Mouse (Mus musculus) inflammation-experienced regulatory T-cells, adult 6 months (primary cell): ENCODE measurements at regions not wholly inside any gene's neighbourhood (a gene's known extent, or its start where the extent isn't known, plus 50 kb on each side); places are given as distances from the start of the nearest gene placed in this dataset.
A peak's percentile ranks its signal among the peaks of the same experiment; 100 is the strongest.

Experiments
- ATAC-seq: one replicate; pipeline ENCODE4 v1.8.0; 2017

- no peak for ATAC-seq
These were observed 128.4 kb downstream of the Rpap3 start for GRCm38 (mm10) chr15:97577196-97577595.

DNA sequence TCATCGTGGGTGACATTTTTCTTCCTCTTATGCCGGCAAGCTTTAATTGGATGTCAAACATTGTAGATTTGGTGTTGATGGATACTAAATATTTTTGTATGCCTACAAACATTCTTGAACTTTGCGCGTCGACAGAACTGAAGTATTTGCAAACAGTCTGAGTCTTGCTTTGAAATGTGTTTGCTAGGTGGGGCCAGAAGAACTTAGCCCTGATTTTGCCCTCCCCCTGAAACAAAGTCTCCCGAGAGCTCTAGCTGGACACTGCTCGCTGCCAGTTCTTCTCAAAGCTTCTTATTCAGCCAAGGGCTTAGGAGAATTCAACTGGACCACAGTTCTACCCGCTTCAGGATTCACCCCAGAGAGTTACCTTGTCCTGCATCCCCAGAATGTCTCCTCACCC, 133.0 kb downstream of the Rpap3 start:
- ATAC-seq: no peak

DNA sequence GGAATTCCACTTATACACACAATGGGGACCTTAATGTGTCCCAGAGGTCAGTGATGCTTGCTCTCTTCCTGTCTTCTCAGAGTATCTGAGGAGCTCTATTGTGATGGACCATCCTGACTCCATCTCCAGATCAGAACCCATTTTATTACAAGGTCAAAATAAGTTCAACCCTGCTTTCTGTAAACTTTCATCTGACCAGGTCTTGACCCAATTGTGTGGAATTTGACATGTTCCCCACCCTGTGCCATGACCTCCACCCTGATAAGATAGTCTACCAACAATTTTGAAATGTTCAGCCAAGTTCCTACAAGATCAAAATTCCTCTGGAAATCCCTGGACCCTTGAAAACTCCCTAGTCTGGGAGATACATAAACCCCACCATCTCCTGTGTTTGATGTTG, 133.7 kb downstream of the Rpap3 start:
- no peak for ATAC-seq

DNA sequence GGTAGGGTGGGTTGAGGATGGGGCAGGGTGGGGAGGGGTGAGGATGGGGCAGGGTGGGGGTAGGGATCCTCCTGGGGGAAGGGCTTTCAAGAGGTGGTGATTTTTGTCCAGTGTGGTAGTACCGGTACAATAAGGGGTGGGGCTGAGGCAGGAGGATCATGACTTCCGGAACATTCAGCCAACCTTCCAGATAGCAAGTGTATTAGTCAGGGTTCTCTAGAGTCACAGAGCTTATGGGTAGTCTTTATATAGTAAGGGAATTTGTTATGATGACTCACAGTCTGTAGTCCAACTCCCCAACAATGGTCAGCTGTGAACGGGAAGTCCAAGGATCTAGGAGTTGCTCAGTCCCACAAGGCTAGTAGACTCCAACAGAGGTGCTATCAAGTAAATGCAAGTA, 145.5 kb downstream of the Rpap3 start:
- ATAC-seq: no peak

GRCm38 (mm10) chr15:97558725-97559124, 146.9 kb downstream of the Rpap3 start:
- no peak for ATAC-seq

GRCm38 (mm10) chr15:97548354-97548753, 157.3 kb downstream of the Rpap3 start:
- ATAC-seq: no peak

DNA sequence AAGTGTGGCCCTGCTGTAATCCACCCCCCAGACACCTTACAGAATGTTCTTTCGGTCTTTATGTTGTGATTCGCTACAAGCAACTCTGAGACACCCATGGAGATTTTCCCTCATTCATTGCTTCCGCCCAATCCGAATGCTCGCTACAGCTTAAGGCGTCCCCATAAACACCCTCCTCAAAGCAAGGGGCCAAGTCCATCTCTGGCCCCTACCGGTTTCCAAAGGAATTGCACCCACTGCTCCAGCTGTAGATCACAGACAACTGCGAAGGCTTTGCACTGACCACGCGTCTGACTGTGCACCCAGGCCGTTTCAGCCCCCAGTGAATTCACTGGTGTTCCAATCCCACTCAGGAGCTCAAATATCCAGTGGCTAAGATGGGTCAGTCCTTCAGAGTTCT, 160.6 kb downstream of the Rpap3 start:
- ATAC-seq: no peak

DNA sequence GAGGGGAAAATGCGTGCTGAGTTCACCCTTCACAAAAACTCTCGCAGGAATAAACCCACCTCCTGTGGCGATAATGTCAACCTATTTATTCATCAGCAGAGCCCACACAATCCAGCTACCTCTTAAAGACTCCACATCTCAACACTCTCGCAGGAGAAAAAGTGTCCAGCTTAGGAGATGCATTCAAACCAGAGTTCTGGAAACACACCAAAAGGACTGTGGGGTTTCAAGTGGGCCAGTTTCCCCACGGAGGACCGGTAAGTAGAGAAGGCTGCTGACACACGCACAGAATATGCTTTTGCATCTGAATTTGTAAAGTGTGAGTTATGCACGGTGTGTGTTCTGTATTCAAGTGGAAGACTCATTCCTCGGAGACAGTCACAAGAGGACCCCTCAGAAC, 164.0 kb downstream of the Rpap3 start:
- no peak for ATAC-seq

- ATAC-seq: no peak
These were observed 169.5 kb downstream of the Rpap3 start for GRCm38 (mm10) chr15:97536145-97536544.

DNA sequence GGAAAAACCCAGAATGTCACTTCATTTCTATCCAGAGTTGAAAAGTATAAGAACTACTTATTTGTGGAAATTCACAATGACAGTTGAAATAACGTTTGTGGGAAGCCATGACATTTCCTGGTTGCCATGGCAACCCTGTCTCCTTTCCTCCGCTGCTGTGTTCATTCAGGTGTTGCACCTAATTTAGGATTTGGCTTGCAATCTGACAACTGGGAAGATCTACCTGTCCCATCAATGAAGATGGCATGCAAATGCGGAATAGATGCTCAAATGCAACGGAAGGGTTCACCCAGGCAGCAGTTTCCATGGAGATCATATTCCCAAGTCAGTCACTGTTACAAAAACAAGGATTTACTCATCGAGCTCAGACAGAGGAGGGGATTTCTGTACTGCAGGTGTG, 170.7 kb downstream of the Rpap3 start:
- ATAC-seq: no peak

GRCm38 (mm10) chr15:97533553-97534291, 171.9 kb downstream of the Rpap3 start:
- no peak for ATAC-seq

DNA sequence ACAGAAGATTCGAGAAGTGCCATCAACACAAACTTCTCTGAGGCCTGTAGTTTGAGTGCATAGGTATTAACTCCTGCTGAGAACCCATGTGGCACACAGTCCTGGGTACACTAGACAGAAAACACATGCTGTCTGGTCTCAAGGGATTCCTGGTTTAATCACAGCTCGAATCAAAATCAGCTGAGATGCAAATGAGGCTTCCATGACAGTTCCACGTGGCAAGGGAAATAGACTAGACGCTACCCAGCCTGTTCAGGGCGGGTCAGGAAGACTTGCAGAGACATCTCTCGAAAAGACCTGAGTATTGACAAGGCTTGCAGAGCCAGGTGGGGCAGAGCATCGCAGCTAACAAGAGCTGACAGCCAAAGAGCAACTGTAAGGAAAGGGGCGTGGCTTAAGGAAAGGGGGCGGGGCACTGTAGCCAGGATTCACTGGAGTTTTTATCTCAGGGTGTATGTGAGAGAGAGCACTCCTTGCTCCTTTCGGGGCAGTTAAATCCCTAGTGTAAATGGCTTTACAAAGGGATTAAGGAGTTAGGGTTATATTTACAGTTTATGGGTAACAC, 173.2 kb downstream of the Rpap3 start:
- no peak for ATAC-seq

DNA sequence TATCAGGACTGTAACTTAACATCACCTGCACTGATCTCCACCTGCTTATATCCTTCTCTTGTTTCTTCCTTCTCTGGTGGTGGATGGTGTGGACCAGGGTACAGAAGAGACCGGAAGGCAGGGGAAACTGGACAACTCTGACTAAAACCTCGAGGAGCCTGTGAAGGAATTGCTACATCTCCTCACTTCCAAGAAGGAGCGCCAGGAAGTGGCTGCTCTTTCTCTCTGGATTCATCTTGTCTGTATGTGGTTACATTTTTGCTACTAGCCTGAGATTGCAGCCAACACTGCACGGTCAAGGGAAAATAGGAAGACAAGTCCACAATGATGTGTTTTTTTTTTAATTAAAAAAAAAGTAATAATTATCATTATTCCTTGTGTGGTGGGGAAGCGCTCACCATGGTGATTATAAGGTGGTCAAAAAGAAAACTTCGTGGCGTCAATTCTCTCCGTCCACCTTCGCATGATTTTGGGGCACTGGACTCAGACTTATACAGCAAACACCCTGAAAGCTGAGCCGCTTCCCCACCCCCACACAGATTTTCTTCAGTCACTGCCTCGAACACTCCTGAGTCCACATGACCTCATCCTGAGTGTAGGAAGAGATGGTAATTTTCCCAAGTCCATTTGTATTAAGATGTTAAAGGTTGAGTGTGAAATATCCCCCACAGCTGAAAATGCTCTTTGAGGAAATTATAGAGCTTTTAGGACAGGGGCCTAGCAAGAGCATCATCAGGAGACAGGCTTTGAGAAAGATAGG, 177.2 kb downstream of the Rpap3 start:
- ATAC-seq: no peak

- ATAC-seq: peak; percentile 46
These were observed 185.2 kb downstream of the Rpap3 start for GRCm38 (mm10) chr15:97520395-97520794.

DNA sequence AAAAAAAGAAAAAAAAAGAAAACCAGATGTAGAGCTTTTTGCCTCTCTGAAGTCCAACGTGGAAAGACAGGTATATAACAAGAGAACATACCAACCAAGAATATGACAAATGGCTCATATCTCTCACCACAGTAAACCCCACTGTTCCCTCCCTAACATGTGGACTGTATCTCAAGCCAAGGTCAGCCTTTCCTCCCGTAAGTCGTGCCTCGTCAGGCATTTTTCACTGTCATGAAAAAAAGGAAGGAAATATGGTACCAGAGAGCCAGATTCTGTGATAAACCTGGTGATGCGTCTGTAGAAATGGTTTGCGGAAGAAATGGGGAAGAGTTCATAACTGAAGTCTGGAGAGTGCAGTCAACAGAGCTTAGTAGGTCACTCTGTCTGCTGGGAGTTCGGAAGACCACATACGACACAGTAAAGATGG, 185.7 kb downstream of the Rpap3 start:
- ATAC-seq: no peak

DNA sequence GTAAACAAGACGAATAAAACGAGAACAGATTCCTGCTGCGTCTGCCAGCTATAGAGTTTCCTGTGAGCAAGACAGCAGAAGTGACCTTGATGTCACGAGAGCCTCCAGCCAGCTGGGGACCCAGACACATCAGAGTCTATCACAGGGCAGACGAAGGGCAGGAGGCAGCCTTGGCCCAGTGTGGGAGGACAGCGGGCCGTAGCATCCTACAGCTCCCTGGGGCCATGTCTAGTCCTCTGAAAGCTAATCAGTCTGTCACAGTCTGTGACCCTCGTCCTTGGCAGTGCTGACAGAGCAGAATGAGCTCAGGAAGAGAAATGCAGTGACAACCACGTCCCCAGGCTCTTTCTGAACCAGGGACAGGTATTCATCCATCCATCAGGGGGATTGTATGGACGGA, 187.7 kb downstream of the Rpap3 start:
- ATAC-seq: no peak

GRCm38 (mm10) chr15:97517188-97517587, 188.4 kb downstream of the Rpap3 start:
- no peak for ATAC-seq

DNA sequence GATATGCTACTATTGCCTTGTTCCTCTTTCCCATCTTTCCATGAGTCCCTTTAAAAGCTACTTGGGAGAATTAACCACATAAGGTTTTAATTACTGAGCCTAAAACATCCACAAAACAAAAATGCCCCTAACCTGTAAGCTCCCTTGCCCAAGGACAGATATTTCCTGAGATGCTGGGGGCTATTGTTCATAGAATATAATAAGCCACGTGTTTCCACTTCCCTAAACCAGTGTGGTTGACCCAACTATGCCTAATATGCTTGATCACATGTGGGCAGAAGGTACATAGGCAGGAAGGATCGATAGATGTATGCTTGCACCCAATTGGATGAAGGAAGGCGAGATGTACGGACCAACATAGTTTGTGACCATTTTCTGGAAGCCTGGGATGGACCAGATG, 189.9 kb downstream of the Rpap3 start:
- no peak for ATAC-seq

GRCm38 (mm10) chr15:97507656-97508306, 197.8 kb downstream of the Rpap3 start:
- ATAC-seq: no peak

GRCm38 (mm10) chr15:97507176-97507575, 198.4 kb downstream of the Rpap3 start:
- ATAC-seq: no peak

GRCm38 (mm10) chr15:97505715-97506114, 199.9 kb downstream of the Rpap3 start:
- no peak for ATAC-seq

- ATAC-seq: no peak
These were observed 201.3 kb downstream of the Rpap3 start for GRCm38 (mm10) chr15:97504325-97504724.

GRCm38 (mm10) chr15:97502056-97502455, 203.6 kb downstream of the Rpap3 start:
- no peak for ATAC-seq
